11 mouse cellular contexts compared by ENCODE assay signal in the genomic region with DNA sequence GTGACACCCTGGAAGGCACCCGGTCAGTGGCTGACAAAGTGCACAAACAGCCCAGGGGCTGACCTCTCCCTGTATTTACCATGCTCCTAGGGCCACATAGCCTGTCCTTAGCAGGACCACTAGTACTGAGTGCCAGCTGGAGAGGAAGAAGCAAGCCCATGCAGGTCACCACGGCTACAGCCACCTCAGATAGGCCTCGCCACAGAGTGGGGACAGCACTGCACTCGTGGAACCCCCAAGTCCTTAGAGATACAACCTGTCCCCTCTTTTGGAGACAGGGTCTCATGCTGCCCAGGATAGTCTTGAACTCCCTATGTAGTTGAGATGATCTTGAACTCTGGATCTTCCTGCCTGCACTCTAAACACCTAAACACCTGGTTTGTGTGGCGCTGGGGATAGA. TPM values are rescaled to one million over a fixed set of nuclear protein-coding genes. Genes with fewer than 3 reads are reported as not detected.
DNase-seq lines count a peak whose midpoint lies in the region; ATAC-seq and TF ChIP-seq lines count a peak whose summit lies in the region.
"Had no signal": no experiment of that assay in that cellular context is flagged by ENCODE, and none has a peak within 500 bp of the region (broad histone marks: within the 10 kb centered on the region; RNA-seq: fewer than 3 reads in every experiment).

No protein-coding gene starts in this region.

- H3K4me1 ChIP-seq in forebrain, embryonic 10.5 days, result peaks cover 39% of the 10 kb centered on the region
- peaks cover 24% of the 10 kb centered on the region for H3K4me1 ChIP-seq in forebrain, embryonic 16.5 days (replicated peaks; ENCODE audit: control insufficient read depth, insufficient read depth, low read length)
- H3K4me1 ChIP-seq in kidney, embryonic 15.5 days, result peaks cover 37% of the 10 kb centered on the region
- H3K4me1 ChIP-seq in brown adipose tissue, adult 24 weeks (ENCODE audit: control insufficient read depth, insufficient read depth, insufficient read length, low read length), result peaks cover 41% of the 10 kb centered on the region
- H3K4me1 ChIP-seq in liver, embryonic 14.5 days (replicated peaks; ENCODE audit: control insufficient read depth in 2 of 2, insufficient read depth in 2 of 2, low read length in 1 of 2), result peaks cover 13 to 26% of the 10 kb centered on the region in 2 experiments

- no peak for DNase-seq in forebrain, embryonic 10.5 days (ENCODE audit: extremely low spot score, low spot score)
- no peak for DNase-seq in kidney, postnatal 25 days
- no peak for DNase-seq in liver, embryonic 14.5 days (ENCODE audit: low read depth in 3 of 3, low spot score in 3 of 3)
- no peak for DNase-seq in layer of hippocampus, postnatal 14 days (ENCODE audit: low spot score in 2 of 2)
- no peak for DNase-seq in embryo, embryonic 9.5 days (ENCODE audit: extremely low spot score)
- DNase-seq: right cerebral cortex, postnatal 4 days had no signal

- TF ChIP-seq EP300 in liver, embryonic 14.5 days (IDR thresholded peaks at IDR 0.05; ENCODE audit: low read depth), result no peak

- 90% methylated on average over 5 of the region's 5 CpGs for WGBS in forebrain, embryonic 10.5 days
- WGBS in forebrain, embryonic 16.5 days, result 87% methylated on average over 5 of the region's 5 CpGs
- 81% methylated on average over 5 of the region's 5 CpGs for WGBS in kidney, embryonic 15.5 days
- WGBS in liver, embryonic 14.5 days (ENCODE audit: insufficient replicate concordance), result 56% methylated on average over 5 of the region's 5 CpGs

- no peaks in the 10 kb centered on the region for H3K9me3 ChIP-seq in forebrain, embryonic 10.5 days
- H3K9me3 ChIP-seq in forebrain, embryonic 16.5 days (ENCODE audit: control insufficient read depth, low read length), result no peaks in the 10 kb centered on the region
- no peaks in the 10 kb centered on the region for H3K9me3 ChIP-seq in kidney, embryonic 15.5 days (replicated peaks)
- no peaks in the 10 kb centered on the region for H3K9me3 ChIP-seq in liver, embryonic 14.5 days (ENCODE audit: control insufficient read depth, low read length)

- no peak for ATAC-seq in forebrain, embryonic 16.5 days
- no peak for ATAC-seq in kidney, embryonic 15.5 days (replicated peaks; ENCODE audit: low FRiP score)
- no peak for ATAC-seq in liver, embryonic 14.5 days (ENCODE audit: insufficient read depth)
- ATAC-seq: Patski had no signal

- H3K4me2 ChIP-seq in forebrain, embryonic 16.5 days (ENCODE audit: low read length), result no peak overlapping the region
- peak overlapping the region; percentile 88; the same call in 1 of the 2 replicates for H3K4me2 ChIP-seq in kidney, embryonic 15.5 days
- H3K4me2 ChIP-seq in liver, embryonic 14.5 days (ENCODE audit: low read depth), result peak overlapping the region; percentile 28; the same call in 1 of the 2 replicates

- no peak for TF ChIP-seq CTCF in liver, embryonic 14.5 days (IDR thresholded peaks at IDR 0.05; ENCODE audit: low read depth)

- H3K4me3 ChIP-seq in forebrain, embryonic 10.5 days, result no peak overlapping the region
- no peak overlapping the region for H3K4me3 ChIP-seq in forebrain, embryonic 16.5 days (replicated peaks; ENCODE audit: low read length)
- H3K4me3 ChIP-seq in kidney, embryonic 15.5 days (replicated peaks), result no peak overlapping the region
- H3K4me3 ChIP-seq in brown adipose tissue, adult 24 weeks (ENCODE audit: insufficient read depth, low read depth, low read length), result peak overlapping the region; percentile 14
- H3K4me3 ChIP-seq in liver, embryonic 14.5 days (ENCODE audit: insufficient read depth in 1 of 2, low read depth in 2 of 2, low read length in 2 of 2), result no peak overlapping the region

- 0 out of 2 replicates have a peak overlapping the region, but pooled peaks have one; percentile 26 for H3K27ac ChIP-seq in forebrain, embryonic 10.5 days
- H3K27ac ChIP-seq in forebrain, embryonic 16.5 days (ENCODE audit: low read length), result no peak overlapping the region
- peak overlapping the region; percentile 64; the same call in 1 of the 2 replicates for H3K27ac ChIP-seq in kidney, embryonic 15.5 days
- peak overlapping the region; percentile 74 for H3K27ac ChIP-seq in brown adipose tissue, adult 24 weeks (replicated peaks; ENCODE audit: low read depth, low read length)
- H3K27ac ChIP-seq in liver, embryonic 14.5 days, result no peak overlapping the region
- H3K27ac ChIP-seq: macrophage had no signal

- H3K27me3 ChIP-seq in forebrain, embryonic 10.5 days (ENCODE audit: poor library complexity, severe bottlenecking), result no peaks in the 10 kb centered on the region
- H3K27me3 ChIP-seq in forebrain, embryonic 16.5 days (replicated peaks; ENCODE audit: control insufficient read depth, insufficient read depth, low read length), result no peaks in the 10 kb centered on the region
- H3K27me3 ChIP-seq in kidney, embryonic 15.5 days, result no peaks in the 10 kb centered on the region
- no peaks in the 10 kb centered on the region for H3K27me3 ChIP-seq in liver, embryonic 14.5 days (ENCODE audit: control insufficient read depth, insufficient read depth, low read length)
- H3K27me3 ChIP-seq: Patski had no signal

- peaks cover 59% of the 10 kb centered on the region for H3K36me3 ChIP-seq in forebrain, embryonic 10.5 days (replicated peaks)
- no peaks in the 10 kb centered on the region for H3K36me3 ChIP-seq in forebrain, embryonic 16.5 days (ENCODE audit: control insufficient read depth, insufficient read depth)
- H3K36me3 ChIP-seq in kidney, embryonic 15.5 days, result peaks cover 27% of the 10 kb centered on the region
- no peaks in the 10 kb centered on the region for H3K36me3 ChIP-seq in liver, embryonic 14.5 days (replicated peaks; ENCODE audit: control insufficient read depth, insufficient read depth, low read depth)

- no peak overlapping the region for H3K9ac ChIP-seq in forebrain, embryonic 16.5 days (replicated peaks; ENCODE audit: low read depth, low read length)
- 0 out of 2 replicates have a peak overlapping the region, but pooled peaks have one; percentile 95 for H3K9ac ChIP-seq in kidney, embryonic 15.5 days
- H3K9ac ChIP-seq in liver, embryonic 14.5 days (replicated peaks), result peak overlapping the region; percentile 13; the same call in 1 of the 2 replicates

RNA-seq across cellular contexts. Expression of gene Gna11, which starts 3.6 kb away (rescaled TPM):
- 73.4 and 77.2 TPM in 2 replicates for polyA plus RNA-seq in forebrain, embryonic 10.5 days (2016; fragmentation: Nextera tagmentation; extraction: Ambion mirVana)
- polyA plus RNA-seq in forebrain, embryonic 16.5 days (2015; fragmentation: Nextera tagmentation; extraction: Ambion mirVana), result 106 and 112 TPM in 2 replicates
- polyA plus RNA-seq in kidney, embryonic 15.5 days (2015; fragmentation: Nextera tagmentation; extraction: Ambion mirVana), result 79.0 and 88.6 TPM in 2 replicates
- polyA plus RNA-seq in brown adipose tissue, adult 24 weeks (2012; ENCODE audit: insufficient read depth, insufficient read length, missing spikeins), result 34.1 and 41.1 TPM in 2 replicates
- 14.8 and 17.0 TPM in 2 replicates for polyA plus RNA-seq in liver, embryonic 14.5 days (2012; rRNA removed)
- polyA plus RNA-seq in liver, embryonic 14.5 days (2014; fragmentation: Nextera tagmentation; extraction: Ambion mirVana), result 17.3 and 17.4 TPM in 2 replicates
- 100 to 1,000 TPM; 120 to 121 TPM for total RNA-seq in layer of hippocampus, postnatal 14 days (2021)

RNA-seq across cellular contexts. Expression of gene Gna15, which starts 17.3 kb away (rescaled TPM):
- polyA plus RNA-seq in forebrain, embryonic 10.5 days (2016; fragmentation: Nextera tagmentation; extraction: Ambion mirVana), result 0.84 and 1.1 TPM in 2 replicates
- polyA plus RNA-seq in forebrain, embryonic 16.5 days (2015; fragmentation: Nextera tagmentation; extraction: Ambion mirVana), result 0.42 and 0.76 TPM in 2 replicates
- 0.89 and 1.00 TPM in 2 replicates for polyA plus RNA-seq in kidney, embryonic 15.5 days (2015; fragmentation: Nextera tagmentation; extraction: Ambion mirVana)
- polyA plus RNA-seq in brown adipose tissue, adult 24 weeks (2012; ENCODE audit: insufficient read depth, insufficient read length, missing spikeins), result not detected in 2 replicates
- 4.2 and 4.6 TPM in 2 replicates for polyA plus RNA-seq in liver, embryonic 14.5 days (2012; rRNA removed)
- 3.2 and 4.7 TPM in 2 replicates for polyA plus RNA-seq in liver, embryonic 14.5 days (2014; fragmentation: Nextera tagmentation; extraction: Ambion mirVana)
- total RNA-seq in layer of hippocampus, postnatal 14 days (2021), result 1 to 10 TPM; 2.4 to 4.2 TPM
- polyA plus RNA-seq: Patski had no signal

RNA-seq across cellular contexts. Expression of gene Aes, which starts 17.9 kb away (rescaled TPM):
- 276 and 283 TPM in 2 replicates for polyA plus RNA-seq in forebrain, embryonic 10.5 days (2016; fragmentation: Nextera tagmentation; extraction: Ambion mirVana)
- 632 and 683 TPM in 2 replicates for polyA plus RNA-seq in forebrain, embryonic 16.5 days (2015; fragmentation: Nextera tagmentation; extraction: Ambion mirVana)
- polyA plus RNA-seq in kidney, embryonic 15.5 days (2015; fragmentation: Nextera tagmentation; extraction: Ambion mirVana), result 535 and 630 TPM in 2 replicates
- 679 and 754 TPM in 2 replicates for polyA plus RNA-seq in brown adipose tissue, adult 24 weeks (2012; ENCODE audit: insufficient read depth, insufficient read length, missing spikeins)
- 113 and 134 TPM in 2 replicates for polyA plus RNA-seq in liver, embryonic 14.5 days (2012; rRNA removed)
- polyA plus RNA-seq in liver, embryonic 14.5 days (2014; fragmentation: Nextera tagmentation; extraction: Ambion mirVana), result 139 and 156 TPM in 2 replicates
- 100 to 1,000 TPM; 639 to 673 TPM for total RNA-seq in layer of hippocampus, postnatal 14 days (2021)

RNA-seq across cellular contexts. Expression of gene Tle2, which starts 33.0 kb away (rescaled TPM):
- 4.1 and 4.3 TPM in 2 replicates for polyA plus RNA-seq in forebrain, embryonic 10.5 days (2016; fragmentation: Nextera tagmentation; extraction: Ambion mirVana)
- polyA plus RNA-seq in forebrain, embryonic 16.5 days (2015; fragmentation: Nextera tagmentation; extraction: Ambion mirVana), result 27.1 and 32.6 TPM in 2 replicates
- 39.3 and 45.6 TPM in 2 replicates for polyA plus RNA-seq in kidney, embryonic 15.5 days (2015; fragmentation: Nextera tagmentation; extraction: Ambion mirVana)
- polyA plus RNA-seq in brown adipose tissue, adult 24 weeks (2012; ENCODE audit: insufficient read depth, insufficient read length, missing spikeins), result 3.2 and 4.8 TPM in 2 replicates
- polyA plus RNA-seq in liver, embryonic 14.5 days (2012; rRNA removed), result 5.2 and 6.5 TPM in 2 replicates
- 0.82 and 0.90 TPM in 2 replicates for polyA plus RNA-seq in liver, embryonic 14.5 days (2014; fragmentation: Nextera tagmentation; extraction: Ambion mirVana)
- total RNA-seq in layer of hippocampus, postnatal 14 days (2021), result 10 to 100 TPM; 23.3 to 25.9 TPM

RNA-seq across cellular contexts. Expression of gene S1pr4, which starts 41.4 kb away (rescaled TPM):
- 0.32 and 0.33 TPM in 2 replicates for polyA plus RNA-seq in forebrain, embryonic 10.5 days (2016; fragmentation: Nextera tagmentation; extraction: Ambion mirVana)
- polyA plus RNA-seq in forebrain, embryonic 16.5 days (2015; fragmentation: Nextera tagmentation; extraction: Ambion mirVana), result 0.40 and 0.53 TPM in 2 replicates
- 1.2 and 1.4 TPM in 2 replicates for polyA plus RNA-seq in kidney, embryonic 15.5 days (2015; fragmentation: Nextera tagmentation; extraction: Ambion mirVana)
- polyA plus RNA-seq in brown adipose tissue, adult 24 weeks (2012; ENCODE audit: insufficient read depth, insufficient read length, missing spikeins), result 0.71 and 0.79 TPM in 2 replicates
- polyA plus RNA-seq in liver, embryonic 14.5 days (2012; rRNA removed), result 1.5 and 1.8 TPM in 2 replicates
- polyA plus RNA-seq in liver, embryonic 14.5 days (2014; fragmentation: Nextera tagmentation; extraction: Ambion mirVana), result 1.4 and 1.5 TPM in 2 replicates
- under 1 TPM; 0.39 to 0.57 TPM for total RNA-seq in layer of hippocampus, postnatal 14 days (2021)

Comparison
In these comparisons a context has a peak if more than half of its experiments do, and no peak if none do; other contexts are left out.
1. H3K27ac ChIP-seq: peak in forebrain, embryonic 10.5 days (single experiment), kidney, embryonic 15.5 days (single experiment) and brown adipose tissue, adult 24 weeks (single experiment); none in forebrain, embryonic 16.5 days (single experiment) and liver, embryonic 14.5 days (single experiment).